Mouse (Mus musculus): ENCODE data around the gene Hist1h2ad. TPM values are rescaled to one million over a fixed set of nuclear protein-coding genes. Genes with fewer than 3 reads are reported as not detected.
"Not testable (repeated sequence)": the region's sequence is repeated elsewhere in the genome, so short reads cannot be mapped to it uniquely, and the experiment has no call there.

Gene Hist1h2ad
- polyA plus RNA-seq, 1 experiment = 76.8 TPM

DNA sequence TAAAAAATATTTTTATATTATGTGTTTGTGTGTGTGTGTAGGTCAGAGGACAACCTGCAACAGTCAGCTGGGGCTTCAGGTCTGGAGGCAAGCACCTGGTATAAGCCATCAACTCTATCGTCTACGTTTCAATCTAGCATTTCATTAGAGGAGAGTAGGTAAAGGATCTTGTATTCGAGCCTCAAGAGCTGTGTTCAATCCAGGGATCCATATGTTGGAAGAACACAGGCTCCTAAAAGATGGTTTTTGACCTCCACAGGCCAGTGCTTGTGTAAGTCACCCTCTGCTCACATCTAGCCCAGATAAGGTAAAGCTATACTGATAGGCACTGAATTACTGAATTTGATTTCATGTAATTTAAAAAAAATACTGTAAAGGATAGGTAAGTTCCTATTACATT lies 17.3 kb upstream of the Hist1h2ad start:
- 81% methylated on average over 3 of the region's 3 CpGs for WGBS
- Histone ChIP-seq H3K4me3 (ENCODE audit: control insufficient read depth, insufficient read depth, low read length) (no peak overlapping the region), H3K4me1 (replicated peaks; ENCODE audit: control insufficient read depth, insufficient read depth, low read length) (no peaks in the 10 kb centered on the region), H3K36me3 (ENCODE audit: control insufficient read depth, insufficient read depth, low read length) (no peaks in the 10 kb centered on the region), H3K27me3 (ENCODE audit: control insufficient read depth, insufficient read depth, low read length) (no peaks in the 10 kb centered on the region), H3K27ac (ENCODE audit: control insufficient read depth, insufficient read depth, low read length) (no peak overlapping the region)
- no peak for TF ChIP-seq CTCF (IDR thresholded peaks at IDR 0.05; ENCODE audit: borderline replicate concordance, control insufficient read depth, extremely low read depth, insufficient read depth, low read length, poor library complexity)
- no peak for TF ChIP-seq POLR2A (IDR thresholded peaks at IDR 0.05; ENCODE audit: control insufficient read depth, extremely low read depth, insufficient read depth, low read length, poor library complexity)
- DNase-seq = no peak

- not testable (repeated sequence) for H3K4me1 ChIP-seq (replicated peaks; ENCODE audit: control insufficient read depth, insufficient read depth, low read length); H3K36me3 ChIP-seq (ENCODE audit: control insufficient read depth, insufficient read depth, low read length); H3K4me3 ChIP-seq (ENCODE audit: control insufficient read depth, insufficient read depth, low read length); H3K27me3 ChIP-seq (ENCODE audit: control insufficient read depth, insufficient read depth, low read length); DNase-seq; H3K27ac ChIP-seq (ENCODE audit: control insufficient read depth, insufficient read depth, low read length)
- WGBS = 65% methylated on average over 2 of the region's 2 CpGs
Observed at GRCm38 (mm10) chr13:23560699-23561098, 13.5 kb upstream of the Hist1h2ad start.

GRCm38 (mm10) chr13:23561531-23561882 lies 12.7 kb upstream of the Hist1h2ad start:
- H3K4me3 ChIP-seq (ENCODE audit: control insufficient read depth, insufficient read depth, low read length) = 0 out of 2 replicates have a peak overlapping the region, but pooled peaks have one; percentile 52
- DNase-seq = not testable (repeated sequence)

GRCm38 (mm10) chr13:23561883-23562659 lies 12.1 kb upstream of the Hist1h2ad start, which contains the start of gene Hist1h3e:
TSS of gene Hist1h3e (minus strand) at chr13:23562369.
- peak; percentile 88 for DNase-seq
- peak; percentile 91 for TF ChIP-seq POLR2A (IDR thresholded peaks at IDR 0.05; ENCODE audit: control insufficient read depth, extremely low read depth, insufficient read depth, low read length, poor library complexity)
- not testable (repeated sequence) for H3K36me3 ChIP-seq (ENCODE audit: control insufficient read depth, insufficient read depth, low read length); H3K27me3 ChIP-seq (ENCODE audit: control insufficient read depth, insufficient read depth, low read length); H3K4me1 ChIP-seq (replicated peaks; ENCODE audit: control insufficient read depth, insufficient read depth, low read length)
- peak within 1 kb of the TSS; percentile 52 for H3K4me3 ChIP-seq (ENCODE audit: control insufficient read depth, insufficient read depth, low read length)
- peak within 1 kb of the TSS; percentile 79 for H3K27ac ChIP-seq (ENCODE audit: control insufficient read depth, insufficient read depth, low read length)
- under 1% methylated on average over 62 of the region's 67 CpGs for WGBS

More at GRCm38 (mm10) chr13:23561531-23561882, 12.7 kb upstream of the Hist1h2ad start:
- H3K36me3 ChIP-seq (ENCODE audit: control insufficient read depth, insufficient read depth, low read length); H3K4me1 ChIP-seq (replicated peaks; ENCODE audit: control insufficient read depth, insufficient read depth, low read length); H3K27me3 ChIP-seq (ENCODE audit: control insufficient read depth, insufficient read depth, low read length): not testable (repeated sequence)
- 0% methylated on average over 2 of the region's 5 CpGs for WGBS
- peak overlapping the region; percentile 50; the same call in 1 of the 2 replicates for H3K27ac ChIP-seq (ENCODE audit: control insufficient read depth, insufficient read depth, low read length)

DNA sequence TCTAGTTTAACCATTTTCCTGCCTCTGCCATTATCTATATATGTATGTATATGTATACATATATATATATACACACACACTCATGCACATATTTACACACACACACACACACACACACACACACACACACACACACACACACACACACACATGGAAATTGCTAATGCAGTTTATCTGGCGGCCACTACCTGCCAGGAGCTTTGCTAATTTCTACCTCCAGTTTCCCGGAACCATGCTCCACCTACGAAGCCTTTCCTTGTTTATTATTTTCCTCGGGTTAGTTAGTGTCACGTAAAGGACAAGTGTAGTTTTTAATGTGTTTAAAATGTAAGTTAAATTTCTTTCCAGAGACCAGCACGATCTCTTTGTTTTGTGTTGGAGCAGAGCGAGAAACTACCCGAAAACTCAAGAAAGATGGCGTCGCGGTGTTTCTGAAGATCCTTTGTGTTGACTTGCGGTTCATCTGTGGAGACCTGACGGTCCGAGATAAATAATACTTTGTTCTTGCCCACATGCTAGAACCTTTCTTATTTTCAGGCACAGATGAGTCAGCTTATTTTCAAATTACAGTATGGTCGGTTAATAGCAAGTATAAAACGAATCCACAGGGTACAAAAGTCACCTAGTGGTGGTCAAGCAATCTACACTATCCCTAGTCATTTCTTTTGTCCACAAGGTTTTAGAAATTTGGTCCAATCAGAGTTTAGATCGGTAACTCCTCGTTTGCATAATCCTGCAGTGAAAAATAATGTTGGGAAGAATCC lies 11.3 kb upstream of the Hist1h2ad start:
- Histone ChIP-seq H3K27me3 (ENCODE audit: control insufficient read depth, insufficient read depth, low read length) (no peaks in the 10 kb centered on the region), H3K4me3 (ENCODE audit: control insufficient read depth, insufficient read depth, low read length) (no peak overlapping the region), H3K4me1 (replicated peaks; ENCODE audit: control insufficient read depth, insufficient read depth, low read length) (no peaks in the 10 kb centered on the region), H3K27ac (ENCODE audit: control insufficient read depth, insufficient read depth, low read length) (peak overlapping the region; percentile 79), H3K36me3 (ENCODE audit: control insufficient read depth, insufficient read depth, low read length) (no peaks in the 10 kb centered on the region)
- WGBS = 3% methylated on average over 18 of the region's 18 CpGs
- no peak for DNase-seq
- TF ChIP-seq POLR2A (IDR thresholded peaks at IDR 0.05; ENCODE audit: control insufficient read depth, extremely low read depth, insufficient read depth, low read length, poor library complexity) (no peak), CTCF (IDR thresholded peaks at IDR 0.05; ENCODE audit: borderline replicate concordance, control insufficient read depth, extremely low read depth, insufficient read depth, low read length, poor library complexity) (no peak)

GRCm38 (mm10) chr13:23564482-23564881 lies 9.7 kb upstream of the Hist1h2ad start:
- DNase-seq = no peak
- H3K27me3 ChIP-seq (ENCODE audit: control insufficient read depth, insufficient read depth, low read length) = no peaks in the 10 kb centered on the region
- no peak overlapping the region for H3K27ac ChIP-seq (ENCODE audit: control insufficient read depth, insufficient read depth, low read length)
- TF ChIP-seq POLR2A (IDR thresholded peaks at IDR 0.05; ENCODE audit: control insufficient read depth, extremely low read depth, insufficient read depth, low read length, poor library complexity) (no peak), CTCF (IDR thresholded peaks at IDR 0.05; ENCODE audit: borderline replicate concordance, control insufficient read depth, extremely low read depth, insufficient read depth, low read length, poor library complexity) (no peak)
- H3K36me3 ChIP-seq (ENCODE audit: control insufficient read depth, insufficient read depth, low read length) = no peaks in the 10 kb centered on the region
- WGBS = 93% methylated on average over 2 of the region's 2 CpGs
- no peaks in the 10 kb centered on the region for H3K4me1 ChIP-seq (replicated peaks; ENCODE audit: control insufficient read depth, insufficient read depth, low read length)
- H3K4me3 ChIP-seq (ENCODE audit: control insufficient read depth, insufficient read depth, low read length) = no peak overlapping the region

DNA sequence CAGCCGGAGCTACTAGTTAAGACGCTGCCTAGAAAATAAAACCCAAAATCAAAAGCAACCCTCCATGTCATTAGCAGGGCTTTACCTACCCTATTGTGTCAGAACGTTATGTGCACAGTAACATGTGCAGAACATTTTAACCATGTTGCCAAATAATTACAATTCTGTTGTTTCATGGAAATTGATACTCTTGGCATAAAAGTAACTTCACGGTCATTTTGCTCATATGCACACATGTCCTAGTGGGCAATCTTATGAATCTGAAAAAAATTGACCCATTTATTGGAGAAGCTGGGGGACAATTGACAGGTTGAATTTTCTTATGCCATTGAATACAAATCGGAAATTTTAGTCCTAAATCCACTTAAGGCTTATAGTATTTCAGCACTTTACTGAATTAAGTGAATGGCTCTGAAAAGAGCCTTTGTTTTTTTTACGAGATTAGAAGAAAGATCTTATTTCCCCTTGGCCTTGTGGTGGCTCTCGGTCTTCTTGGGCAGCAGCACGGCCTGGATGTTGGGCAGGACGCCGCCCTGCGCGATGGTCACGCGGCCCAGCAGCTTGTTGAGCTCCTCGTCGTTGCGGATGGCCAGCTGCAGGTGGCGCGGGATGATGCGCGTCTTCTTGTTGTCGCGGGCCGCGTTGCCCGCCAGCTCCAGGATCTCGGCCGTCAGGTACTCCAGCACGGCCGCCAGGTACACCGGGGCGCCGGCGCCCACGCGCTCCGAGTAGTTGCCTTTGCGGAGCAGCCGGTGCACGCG lies 3.7 kb upstream of the Hist1h2ad start:
- not testable (repeated sequence) for H3K4me1 ChIP-seq (replicated peaks; ENCODE audit: control insufficient read depth, insufficient read depth, low read length); H3K27me3 ChIP-seq (ENCODE audit: control insufficient read depth, insufficient read depth, low read length); DNase-seq; H3K36me3 ChIP-seq (ENCODE audit: control insufficient read depth, insufficient read depth, low read length)
- Histone ChIP-seq H3K27ac (ENCODE audit: control insufficient read depth, insufficient read depth, low read length) (peak overlapping the region; percentile 100), H3K4me3 (ENCODE audit: control insufficient read depth, insufficient read depth, low read length) (peak overlapping the region; percentile 94)
- WGBS = 4% methylated on average over 27 of the region's 41 CpGs
